30 mouse cellular contexts compared by ENCODE assay signal in the genomic region with DNA sequence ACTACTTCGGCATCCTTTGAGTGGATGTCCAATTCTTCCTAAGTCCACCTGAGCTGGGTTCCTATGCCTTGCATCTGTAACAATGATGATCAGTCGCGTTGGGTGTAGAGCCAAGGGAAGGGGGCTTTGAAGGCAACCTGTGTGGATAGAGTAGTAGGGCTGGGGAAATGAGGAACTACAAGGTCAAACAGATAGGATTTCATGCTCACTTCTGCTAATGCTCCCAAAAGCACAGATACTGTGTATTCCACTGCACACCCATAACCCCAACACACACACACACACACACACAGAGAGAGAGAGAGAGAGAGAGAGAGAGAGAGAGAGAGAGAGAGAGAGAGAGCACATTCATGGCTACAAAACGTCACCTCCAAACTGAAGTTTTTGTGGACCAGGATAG. TPM values are rescaled to one million over a fixed set of nuclear protein-coding genes. Genes with fewer than 3 reads are reported as not detected.
"Had no signal": no experiment of that assay in that cellular context is flagged by ENCODE, and none has a peak within 500 bp of the region (broad histone marks: within the 10 kb centered on the region; RNA-seq: fewer than 3 reads in every experiment).

No protein-coding gene starts in this region.

- H3K4me1 ChIP-seq: limb, embryonic 10.5 days; limb, embryonic 12.5 days; limb, embryonic 13.5 days; limb, embryonic 15.5 days; liver, embryonic 12.5 days; liver, embryonic 13.5 days; liver, embryonic 15.5 days; lung, embryonic 15.5 days; midbrain, embryonic 10.5 days; midbrain, embryonic 12.5 days; midbrain, embryonic 13.5 days had no signal

- H3K4me2 ChIP-seq: limb, embryonic 12.5 days; limb, embryonic 13.5 days; limb, embryonic 15.5 days; liver, embryonic 11.5 days; liver, embryonic 12.5 days; liver, embryonic 13.5 days; liver, embryonic 15.5 days; lung, embryonic 14.5 days; lung, embryonic 15.5 days; midbrain, embryonic 11.5 days; midbrain, embryonic 12.5 days; midbrain, embryonic 13.5 days had no signal

- DNase-seq: left cerebral cortex, postnatal 4 days; liver; liver, embryonic 13.5 days; liver, postnatal 0 days; lung, adult 18-20 months; lung, adult 2 months; lung, embryonic 14.5 days; lung, postnatal 10 days; lung, postnatal 14 days; lung, postnatal 36 days; lung, postnatal 4 days; midbrain, embryonic 14.5 days had no signal

- H3K27me3 ChIP-seq: limb, embryonic 12.5 days; limb, embryonic 13.5 days; limb, embryonic 15.5 days; liver, embryonic 12.5 days; liver, embryonic 13.5 days; liver, embryonic 15.5 days; lung, embryonic 15.5 days; midbrain, embryonic 12.5 days; midbrain, embryonic 13.5 days had no signal

- H3K9ac ChIP-seq: limb, embryonic 12.5 days; limb, embryonic 13.5 days; limb, embryonic 15.5 days; liver, embryonic 12.5 days; liver, embryonic 13.5 days; liver, embryonic 14.5 days; liver, embryonic 15.5 days; liver, postnatal 0 days; lung, embryonic 14.5 days; lung, embryonic 15.5 days; midbrain, embryonic 12.5 days; midbrain, embryonic 13.5 days had no signal

- ATAC-seq: liver, embryonic 12.5 days; liver, postnatal 0 days; lung, postnatal 0 days; midbrain, embryonic 13.5 days; midbrain, embryonic 16.5 days had no signal

- H3K36me3 ChIP-seq: limb, embryonic 10.5 days; limb, embryonic 12.5 days; limb, embryonic 13.5 days; limb, embryonic 15.5 days; liver, embryonic 12.5 days; liver, embryonic 13.5 days; liver, embryonic 15.5 days; lung, embryonic 15.5 days; midbrain, embryonic 10.5 days; midbrain, embryonic 12.5 days; midbrain, embryonic 13.5 days had no signal

- H3K4me3 ChIP-seq: limb, embryonic 10.5 days; limb, embryonic 12.5 days; limb, embryonic 13.5 days; limb, embryonic 15.5 days; liver, embryonic 12.5 days; liver, embryonic 13.5 days; liver, embryonic 15.5 days; lung, embryonic 15.5 days; megakaryocyte, embryonic 14.5 days; midbrain, embryonic 10.5 days; midbrain, embryonic 12.5 days; midbrain, embryonic 13.5 days; myocyte had no signal

- H3K27ac ChIP-seq: limb, embryonic 10.5 days; limb, embryonic 12.5 days; limb, embryonic 13.5 days; limb, embryonic 15.5 days; liver, embryonic 12.5 days; liver, embryonic 13.5 days; liver, embryonic 14.5 days; liver, embryonic 15.5 days; lung, embryonic 15.5 days; macrophage; midbrain, embryonic 10.5 days; midbrain, embryonic 12.5 days; midbrain, embryonic 13.5 days had no signal

- H3K9me3 ChIP-seq: limb, embryonic 10.5 days; limb, embryonic 12.5 days; limb, embryonic 13.5 days; limb, embryonic 15.5 days; liver, embryonic 12.5 days; liver, embryonic 13.5 days; liver, embryonic 15.5 days; lung, embryonic 15.5 days; midbrain, embryonic 10.5 days; midbrain, embryonic 12.5 days; midbrain, embryonic 13.5 days had no signal

RNA-seq across cellular contexts. Expression of a gene that starts 38.7 kb away (rescaled TPM):
- polyA plus RNA-seq: macrophage had no signal
